Mouse (Mus musculus) thymus, postnatal 0 days (tissue): ENCODE data around the gene Dctd. TPM values are rescaled to one million over a fixed set of nuclear protein-coding genes. Genes with fewer than 3 reads are reported as not detected.
"Not testable (repeated sequence)": the region's sequence is repeated elsewhere in the genome, so short reads cannot be mapped to it uniquely, and the experiment has no call there.

ENCODE experiments used
- DNase-seq: peaks from one replicate; pipeline ENCODE4 v3.0.0-alpha.2; 2015; ENCODE audit warnings: low spot score
- polyA plus RNA-seq: library from polyadenylated mRNA; unstranded; fragments of >200 nt; fragmentation: Nextera tagmentation; extraction: Ambion mirVana; gene quantifications from 2 replicates; pipeline ENCODE4 v1.2.1, GENCODE M21; 2015

The Dctd gene
- polyA plus RNA-seq, 1 experiment from 2014 or later: 6.2 TPM

DNA sequence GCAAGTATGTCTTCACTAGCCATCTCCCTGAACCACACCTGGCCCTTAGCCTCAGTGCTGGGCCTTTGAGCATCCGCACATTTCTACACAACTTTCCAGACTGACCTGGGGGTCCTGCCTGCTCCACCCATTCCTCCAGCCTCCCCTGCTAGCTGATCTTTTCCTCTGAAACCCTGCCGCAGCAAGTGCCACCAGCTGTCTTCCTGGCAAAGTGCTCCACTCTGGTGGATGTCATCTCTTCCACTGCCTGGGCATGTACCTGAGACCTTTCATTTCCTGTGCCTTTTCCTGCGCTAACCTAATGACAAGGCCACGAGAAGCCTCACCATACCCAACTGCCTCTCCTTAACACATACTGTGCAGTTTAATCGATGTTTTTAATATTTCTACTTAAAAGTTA, 46.9 kb downstream of the Dctd start:
- no peak for DNase-seq

DNA sequence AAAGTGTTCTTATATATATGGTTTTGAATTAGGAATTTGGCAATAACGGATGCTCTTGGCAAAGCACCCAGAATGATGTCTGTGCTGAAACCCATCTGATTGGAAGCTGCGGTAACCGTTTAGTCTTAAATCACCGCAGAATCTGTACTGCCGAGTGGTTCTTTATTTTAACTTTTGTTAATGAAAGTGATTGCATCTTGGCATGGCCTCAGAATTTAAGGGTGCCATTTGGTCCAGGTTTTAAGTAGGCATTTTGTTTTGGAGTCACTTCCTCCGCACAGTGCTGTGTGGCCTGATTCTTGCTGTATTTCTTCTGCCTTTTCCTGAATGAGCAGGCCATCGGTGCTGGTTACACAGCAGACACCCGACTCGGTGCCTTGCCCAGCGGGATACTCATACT, 47.6 kb downstream of the Dctd start:
- DNase-seq: no peak

DNA sequence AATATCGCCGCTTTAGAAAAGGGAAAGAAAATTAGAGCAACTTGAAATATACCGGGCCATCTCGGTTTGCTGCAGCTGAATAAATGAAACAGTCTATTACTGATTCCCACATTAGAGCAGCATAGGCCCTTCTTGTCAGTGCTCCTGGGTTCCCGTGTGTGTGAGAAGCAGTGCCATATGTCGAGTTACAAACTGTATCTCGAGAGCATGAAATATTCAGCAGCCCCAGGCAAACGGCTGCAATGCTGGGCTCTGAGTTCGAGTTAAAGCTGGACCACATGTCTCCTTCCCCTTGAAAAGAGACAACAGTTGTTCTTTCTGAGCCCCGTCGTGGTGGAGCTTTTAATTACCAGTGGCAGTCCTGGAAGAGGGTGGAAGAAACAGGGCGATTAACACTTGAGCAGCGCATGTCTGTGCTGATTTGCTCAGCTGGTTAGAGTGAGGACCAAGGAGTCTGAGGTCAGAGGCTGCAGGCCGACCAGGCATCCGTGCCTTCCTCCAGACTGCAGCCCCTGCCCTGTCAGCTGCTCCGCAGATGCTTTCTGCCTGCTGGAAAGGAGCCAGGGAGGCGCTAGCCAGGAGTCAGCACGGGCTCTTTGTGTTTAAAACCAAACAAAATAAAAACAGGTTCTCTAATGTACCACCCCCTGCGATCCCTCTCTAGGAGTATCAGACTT, 53.3 kb downstream of the Dctd start:
- DNase-seq: no peak

DNA sequence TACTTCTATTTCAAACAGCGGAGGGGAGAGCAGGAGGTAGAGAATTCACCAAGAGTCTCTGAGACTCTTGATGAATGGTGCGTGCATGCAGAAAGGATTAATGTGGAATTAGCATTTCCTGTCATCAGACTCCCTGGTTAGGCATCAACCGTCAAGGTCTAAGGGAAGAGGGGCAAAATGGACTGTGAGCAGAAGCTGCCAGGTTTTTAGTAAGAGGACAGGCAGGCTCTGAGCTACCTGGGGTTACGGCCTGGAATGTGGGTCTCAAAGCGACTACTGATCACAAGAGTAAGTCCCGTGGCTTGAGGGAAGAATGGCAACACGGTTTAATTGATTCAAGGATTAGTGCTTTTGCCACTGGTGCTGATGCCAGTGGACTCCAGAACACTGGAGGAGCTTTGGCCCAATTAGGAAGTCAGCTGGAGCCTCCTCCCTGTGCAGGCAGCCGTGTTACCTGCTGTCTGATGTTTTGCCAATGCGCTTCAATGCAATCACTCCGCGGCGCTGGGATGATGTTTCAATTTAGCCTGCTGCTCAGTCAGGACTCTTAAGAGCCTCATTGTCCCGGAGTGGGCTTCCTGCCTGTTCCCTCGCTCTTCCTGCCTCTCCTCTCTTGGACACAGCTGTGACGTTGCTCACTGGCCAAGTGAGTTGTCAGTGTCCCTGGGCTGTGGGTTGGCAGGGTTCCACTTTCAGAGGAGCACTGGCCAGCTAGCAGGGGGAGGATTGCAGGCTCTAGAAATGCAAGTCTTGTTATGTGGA, 54.6 kb downstream of the Dctd start:
- DNase-seq: no peak

- DNase-seq: no peak
These were observed 58.8 kb downstream of the Dctd start for GRCm38 (mm10) chr8:48157718-48158117.

DNA sequence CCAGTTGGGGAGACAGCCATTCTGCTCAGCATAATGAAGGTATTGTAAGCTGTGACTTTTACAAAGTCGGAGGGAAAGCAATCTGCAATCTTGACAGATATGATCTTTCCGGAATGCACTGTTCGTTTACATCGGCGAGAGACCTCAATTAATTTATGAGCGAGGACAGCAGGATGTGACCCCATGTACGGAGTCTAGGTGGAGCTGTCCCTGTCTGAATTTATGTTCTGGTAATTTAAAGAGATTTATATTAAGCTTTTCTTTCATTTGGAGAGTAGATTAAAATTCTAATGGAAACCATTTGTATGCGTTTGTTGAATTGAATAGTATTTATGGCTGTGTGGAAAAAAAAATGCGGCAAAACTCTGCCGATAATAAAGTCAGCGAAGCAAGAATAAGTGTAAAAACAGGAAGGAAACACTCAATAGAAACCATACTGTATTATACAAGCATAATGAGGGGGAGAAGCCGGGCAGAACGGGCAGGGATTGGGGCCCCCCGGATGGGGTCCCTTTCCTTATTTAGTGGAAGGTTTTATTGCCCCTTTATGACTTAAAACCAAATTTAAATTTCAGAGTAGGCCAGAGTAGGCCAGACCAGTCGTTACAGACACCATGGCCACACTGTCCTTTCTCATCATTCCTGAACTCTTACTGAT, 59.8 kb downstream of the Dctd start:
- no peak for DNase-seq

DNA sequence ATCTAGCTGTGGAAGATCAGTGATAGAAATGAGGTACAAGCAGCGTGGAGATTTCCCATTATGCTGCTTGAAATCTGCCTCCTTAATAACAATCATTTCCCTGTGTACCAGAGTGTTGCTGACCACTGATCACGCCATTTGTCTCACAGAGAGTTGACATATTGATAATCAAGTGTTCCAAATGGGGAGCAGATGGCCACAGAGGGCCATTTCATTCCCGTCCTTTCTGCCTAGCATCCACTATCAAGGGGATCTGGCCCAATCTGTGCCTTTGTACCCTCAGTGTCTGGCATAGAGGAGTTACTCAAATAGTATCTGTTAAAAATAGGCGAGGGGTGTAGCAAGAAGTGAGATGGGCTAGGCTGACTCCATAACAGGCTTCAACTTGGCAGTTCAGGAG, 78.5 kb downstream of the Dctd start:
- no peak for DNase-seq

- no peak for DNase-seq
These were observed 79.0 kb downstream of the Dctd start for GRCm38 (mm10) chr8:48177876-48178275.

GRCm38 (mm10) chr8:48178993-48179392, 80.1 kb downstream of the Dctd start:
- no peak for DNase-seq

GRCm38 (mm10) chr8:48180146-48180545, 81.3 kb downstream of the Dctd start:
- DNase-seq: not testable (repeated sequence)

GRCm38 (mm10) chr8:48181000-48181399, 82.1 kb downstream of the Dctd start:
- no peak for DNase-seq

GRCm38 (mm10) chr8:48183758-48184157, 84.9 kb downstream of the Dctd start:
- DNase-seq: no peak

DNA sequence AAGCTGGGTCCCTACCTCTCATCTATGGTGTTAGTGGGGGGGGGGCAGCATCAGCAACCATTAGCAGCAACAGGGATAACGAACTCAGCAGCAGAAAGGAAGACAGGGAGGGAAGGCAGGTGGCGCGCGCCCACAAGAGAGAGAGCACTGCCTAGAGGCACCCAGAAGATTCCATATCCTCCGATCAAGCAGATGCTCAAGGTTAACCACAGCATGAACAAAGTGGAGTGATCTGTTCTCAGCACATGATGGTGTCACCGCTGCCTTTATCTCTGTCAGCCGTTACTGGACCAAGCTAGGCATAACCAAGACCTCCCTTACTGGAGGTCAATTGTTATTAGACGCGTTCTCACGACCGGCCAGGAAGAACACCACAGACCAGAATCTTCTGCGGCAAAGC, 89.7 kb downstream of the Dctd start:
- DNase-seq: no peak

- no peak for DNase-seq
These were observed 97.1 kb downstream of the Dctd start for GRCm38 (mm10) chr8:48195971-48196370.

DNA sequence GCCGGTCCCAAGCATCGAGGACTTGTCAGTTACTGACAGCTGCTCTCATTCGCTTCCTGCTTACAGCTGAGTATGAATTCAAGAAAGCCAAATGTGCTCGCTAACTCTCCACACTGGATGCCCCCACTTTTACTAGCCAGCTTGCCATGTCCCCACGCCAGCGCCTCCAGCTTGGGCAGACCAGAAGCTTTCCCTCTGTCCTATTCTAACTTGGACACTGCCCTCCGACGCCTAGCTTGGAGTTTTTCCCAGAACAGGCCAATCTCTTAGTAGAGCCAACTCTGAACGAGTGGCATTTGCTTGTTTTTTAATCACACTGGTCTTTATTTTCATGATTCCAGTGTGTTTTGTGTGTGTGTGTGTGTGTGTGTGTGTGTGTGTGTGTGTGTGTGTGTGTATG, 100.3 kb downstream of the Dctd start:
- DNase-seq: no peak

- DNase-seq: no peak
These were observed 103.7 kb downstream of the Dctd start for GRCm38 (mm10) chr8:48202632-48203031.

Other genes with a start within 250 kb of the Dctd start
- gene Wwc2, start 108.2 kb upstream of the Dctd start, polyA plus RNA-seq: 1.3 and 1.8 TPM in 2 replicates